Mouse (Mus musculus) embryonic facial prominence, embryonic 13.5 days (tissue): ENCODE data around the gene AC124108.1. TPM values are rescaled to one million over a fixed set of nuclear protein-coding genes. Genes with fewer than 3 reads are reported as not detected.

Experiments
- ATAC-seq: fragments of 200-750 bp; cut with Nextera tagmentation; 2 replicates; pipeline ENCODE4 v1.8.0; 2017; ENCODE audit warnings: low read depth; ENCODE audit not compliant: insufficient number of reproducible peaks, insufficient read depth, low FRiP score, low TSS enrichment
- H3K27ac ChIP-seq: fragments of 300-500 bp; sonication (generic); 2 replicates; pipeline ENCODE4 v1.5.1; 2015; ENCODE audit warnings: moderate library complexity, mild to moderate bottlenecking, inconsistent platforms
- H3K27me3 ChIP-seq: fragments of 300-500 bp; sonication (generic); 2 replicates; pipeline ENCODE4 v1.6.1; 2015; ENCODE audit warnings: mild to moderate bottlenecking, inconsistent platforms
- H3K36me3 ChIP-seq: fragments of 300-500 bp; sonication (generic); 2 replicates; pipeline ENCODE4 v1.6.1; 2015; ENCODE audit warnings: mild to moderate bottlenecking, inconsistent platforms
- H3K4me1 ChIP-seq: fragments of 300-500 bp; sonication (generic); 2 replicates; pipeline ENCODE4 v1.6.1; 2015; ENCODE audit warnings: inconsistent platforms
- H3K4me2 ChIP-seq: fragments of 300-500 bp; sonication (generic); 2 replicates; pipeline ENCODE4 v1.6.1; 2015; ENCODE audit warnings: moderate library complexity, mild to moderate bottlenecking, inconsistent platforms
- H3K4me3 ChIP-seq: fragments of 300-500 bp; sonication (generic); 2 replicates; pipeline ENCODE4 v1.5.1; 2015; ENCODE audit warnings: mild to moderate bottlenecking, inconsistent platforms
- H3K9ac ChIP-seq: fragments of 300-500 bp; sonication (generic); 2 replicates; pipeline ENCODE4 v1.6.1; 2015; ENCODE audit warnings: mild to moderate bottlenecking, inconsistent platforms
- H3K9me3 ChIP-seq: fragments of 300-500 bp; sonication (generic); 2 replicates; pipeline ENCODE4 v1.6.1; 2016; ENCODE audit warnings: inconsistent platforms
- WGBS: fragments of 180-500 bp; shearing (Covaris S2); methylation state at CpG from one replicate; pipeline ENCODE4 v1.1.7; 2015; ENCODE audit warnings: mixed read lengths; 5-methylcytosine and 5-hydroxymethylcytosine counted together
- polyA plus RNA-seq: library from polyadenylated mRNA; unstranded; fragments of >200 nt; fragmentation: Nextera tagmentation; extraction: Ambion mirVana; gene quantifications from 2 replicates; pipeline ENCODE4 v1.2.1, GENCODE M21; 2015

AC124108.1 gene
- polyA plus RNA-seq, 1 experiment from 2014 or later: 0.34 TPM

DNA sequence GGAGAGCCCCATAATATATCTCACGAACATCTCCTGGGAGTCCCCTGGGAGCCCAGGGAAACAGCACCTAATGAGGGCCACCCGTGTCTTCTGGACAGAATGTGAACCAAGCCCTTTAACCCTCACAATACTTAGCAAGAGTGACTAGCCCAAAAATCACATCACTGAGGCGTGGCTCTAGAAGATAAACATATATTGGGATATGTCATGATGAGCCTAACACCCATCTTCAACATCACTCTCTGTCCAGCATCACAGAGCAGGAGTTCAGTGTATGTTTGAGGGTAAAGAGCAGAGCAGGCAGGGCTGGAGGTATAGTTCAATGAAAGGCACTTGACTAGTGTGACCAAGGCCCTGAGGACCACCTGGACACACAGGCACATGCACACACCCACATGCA, 38.4 kb downstream of the AC124108.1 start, which contains the start of gene Gm10188:
TSS of gene Gm10188 (minus strand) at position 101 of the 400 bp plus-strand sequence.
- Histone ChIP-seq H3K4me3 (no peak within 1 kb of the TSS), H3K9me3 (no peaks in the 10 kb centered on the region), H3K36me3 (no peaks in the 10 kb centered on the region), H3K27ac (no peak within 1 kb of the TSS), H3K27me3 (peaks cover 8% of the 10 kb centered on the region; the same call in 1 of the 2 replicates), H3K4me2 (no peak within 1 kb of the TSS), H3K9ac (no peak within 1 kb of the TSS), H3K4me1 (no peaks in the 10 kb centered on the region)
- ATAC-seq: no peak
- 78% methylated on average over 3 of the region's 3 CpGs for WGBS

DNA sequence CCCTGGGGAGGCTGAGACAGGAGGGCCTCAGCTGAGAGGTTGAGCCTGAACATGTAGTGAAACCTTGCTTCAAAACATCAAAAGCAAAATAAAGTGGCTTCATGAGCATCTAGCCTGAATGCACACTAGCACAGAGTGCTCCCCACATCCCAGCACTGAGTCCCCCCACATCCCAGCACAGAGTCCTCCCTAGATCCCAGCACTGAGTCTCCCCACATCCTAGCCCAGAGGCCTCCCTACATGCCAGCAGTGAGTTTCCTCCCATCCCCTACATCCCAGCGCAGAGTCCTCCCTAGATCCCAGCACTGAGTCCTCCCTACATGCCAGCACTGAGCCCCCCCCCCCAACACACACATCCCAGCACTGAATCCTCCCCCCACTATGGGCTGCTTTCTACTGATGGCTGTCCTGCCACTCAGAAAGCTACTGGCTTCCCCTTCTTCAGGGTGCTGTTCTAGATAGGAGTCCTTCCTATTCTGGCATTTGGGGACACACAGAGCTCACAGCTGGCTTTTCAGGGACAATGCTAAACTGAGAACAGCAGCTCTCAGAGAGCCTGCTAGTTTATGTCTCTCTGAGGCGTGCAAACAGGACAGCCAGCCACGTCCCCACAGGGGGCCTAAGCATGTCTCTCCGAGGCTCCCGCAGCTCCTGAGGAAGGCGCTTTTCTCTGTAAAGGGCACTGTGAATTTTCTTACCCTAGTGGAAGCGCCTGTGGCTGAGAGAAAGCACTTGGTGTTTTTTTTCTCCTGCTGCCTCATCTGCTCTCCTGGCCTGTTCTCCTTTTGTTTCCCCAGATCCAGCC, 40.4 kb downstream of the AC124108.1 start:
- no peak overlapping the region for H3K4me3 ChIP-seq
- no peaks in the 10 kb centered on the region for H3K4me1 ChIP-seq
- whole genome bisulfite sequencing: 31% methylated on average over 7 of the region's 7 CpGs
- no peaks in the 10 kb centered on the region for H3K36me3 ChIP-seq
- H3K9ac ChIP-seq: 0 out of 2 replicates have a peak overlapping the region, but pooled peaks have one; percentile 21
- H3K4me2 ChIP-seq: no peak overlapping the region
- ATAC-seq: no peak
- peaks cover 21% of the 10 kb centered on the region for H3K27me3 ChIP-seq
- no peaks in the 10 kb centered on the region for H3K9me3 ChIP-seq
- no peak overlapping the region for H3K27ac ChIP-seq

- Histone ChIP-seq H3K36me3 (no peaks in the 10 kb centered on the region), H3K9me3 (no peaks in the 10 kb centered on the region), H3K27me3 (peaks cover 24% of the 10 kb centered on the region), H3K27ac (no peak overlapping the region), H3K4me2 (no peak overlapping the region), H3K9ac (no peak overlapping the region), H3K4me3 (no peak overlapping the region), H3K4me1 (no peaks in the 10 kb centered on the region)
- WGBS: 20% methylated on average over 12 of the region's 12 CpGs
- no peak for ATAC-seq
These were observed 42.3 kb downstream of the AC124108.1 start for GRCm38 (mm10) chr1:132233566-132233965.

- no peak overlapping the region for H3K9ac ChIP-seq
- H3K9me3 ChIP-seq: no peaks in the 10 kb centered on the region
- H3K27ac ChIP-seq: no peak overlapping the region
- no peak overlapping the region for H3K4me3 ChIP-seq
- H3K36me3 ChIP-seq: no peaks in the 10 kb centered on the region
- ATAC-seq: no peak
- H3K4me2 ChIP-seq: no peak overlapping the region
- no peaks in the 10 kb centered on the region for H3K4me1 ChIP-seq
- peaks cover 24% of the 10 kb centered on the region for H3K27me3 ChIP-seq
- WGBS: 70% methylated on average over 9 of the region's 9 CpGs
These were observed 43.6 kb downstream of the AC124108.1 start for GRCm38 (mm10) chr1:132234757-132235273.

- no peak overlapping the region for H3K4me3 ChIP-seq
These were observed 46.4 kb downstream of the AC124108.1 start for GRCm38 (mm10) chr1:132237585-132238159.

DNA sequence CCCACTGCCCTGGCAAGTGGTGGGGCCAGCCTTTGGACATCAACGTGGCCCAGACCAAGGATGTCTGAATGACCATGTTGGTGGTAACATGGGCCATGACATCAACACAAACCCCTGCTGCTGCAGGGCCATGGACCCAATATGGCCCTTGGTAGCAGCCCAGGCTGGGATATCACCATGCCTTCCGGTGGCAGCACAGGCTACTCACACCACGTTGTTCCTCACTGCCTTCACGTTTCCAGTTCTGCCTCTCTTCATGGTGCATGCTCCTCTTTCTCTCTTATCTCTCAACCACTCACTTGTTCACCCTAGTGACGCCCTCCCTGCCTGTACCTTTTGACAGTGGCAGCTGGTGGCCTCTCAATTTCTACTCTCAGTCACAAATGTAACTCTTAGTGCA, 53.8 kb downstream of the AC124108.1 start:
- 76% methylated on average over 5 of the region's 5 CpGs for WGBS
- no peak for ATAC-seq
- H3K4me1 ChIP-seq: no peaks in the 10 kb centered on the region

More at GRCm38 (mm10) chr1:132237585-132238159, 46.4 kb downstream of the AC124108.1 start:
- Histone ChIP-seq H3K36me3 (no peaks in the 10 kb centered on the region), H3K4me2 (no peak overlapping the region), H3K9ac (no peak overlapping the region), H3K9me3 (no peaks in the 10 kb centered on the region), H3K27ac (no peak overlapping the region), H3K27me3 (peaks cover 27% of the 10 kb centered on the region), H3K4me1 (no peaks in the 10 kb centered on the region)
- ATAC-seq: no peak
- 20% methylated on average over 6 of the region's 6 CpGs for WGBS

GRCm38 (mm10) chr1:132246137-132246536, 54.9 kb downstream of the AC124108.1 start:
- no peak overlapping the region for H3K27ac ChIP-seq
- H3K27me3 ChIP-seq: 0 out of 2 replicates have a peak, but pooled peaks cover 2% of the 10 kb centered on the region
- H3K9me3 ChIP-seq: no peaks in the 10 kb centered on the region
- H3K4me3 ChIP-seq: no peak overlapping the region
- H3K4me1 ChIP-seq: no peaks in the 10 kb centered on the region
- 57% methylated on average over 6 of the region's 6 CpGs for WGBS
- no peaks in the 10 kb centered on the region for H3K36me3 ChIP-seq
- no peak for ATAC-seq
- no peak overlapping the region for H3K9ac ChIP-seq
- no peak overlapping the region for H3K4me2 ChIP-seq

More for the DNA sequence above, 53.8 kb downstream of the AC124108.1 start:
- Histone ChIP-seq H3K9ac (no peak overlapping the region), H3K27ac (no peak overlapping the region), H3K27me3 (0 out of 2 replicates have a peak, but pooled peaks cover 3% of the 10 kb centered on the region), H3K4me3 (no peak overlapping the region), H3K36me3 (no peaks in the 10 kb centered on the region), H3K4me2 (no peak overlapping the region), H3K9me3 (no peaks in the 10 kb centered on the region)

DNA sequence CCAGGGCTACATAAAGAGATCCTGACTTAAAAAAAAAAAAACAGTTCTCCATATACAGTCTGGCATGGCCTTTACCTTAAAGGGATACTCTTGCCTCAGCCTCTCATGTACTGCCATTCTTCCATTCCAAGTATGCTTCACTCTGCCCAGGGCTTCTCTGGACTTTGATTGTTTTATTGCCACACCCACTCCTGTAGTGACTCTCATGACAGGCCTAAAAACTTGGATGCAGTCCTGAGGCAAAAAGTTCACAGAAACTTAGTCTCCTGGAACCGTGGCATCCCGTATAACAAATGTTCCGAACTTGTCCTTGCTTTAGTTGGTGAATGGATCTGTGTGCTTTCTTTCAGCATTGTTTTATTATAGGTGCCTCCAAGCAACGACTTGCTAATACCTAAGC, 55.4 kb downstream of the AC124108.1 start:
- Histone ChIP-seq H3K4me1 (no peaks in the 10 kb centered on the region), H3K4me2 (no peak overlapping the region), H3K27ac (no peak overlapping the region), H3K9ac (no peak overlapping the region), H3K27me3 (no peaks in the 10 kb centered on the region), H3K9me3 (no peaks in the 10 kb centered on the region), H3K4me3 (no peak overlapping the region), H3K36me3 (no peaks in the 10 kb centered on the region)
- ATAC-seq: no peak
- 88% methylated on average over 4 of the region's 4 CpGs for WGBS

DNA sequence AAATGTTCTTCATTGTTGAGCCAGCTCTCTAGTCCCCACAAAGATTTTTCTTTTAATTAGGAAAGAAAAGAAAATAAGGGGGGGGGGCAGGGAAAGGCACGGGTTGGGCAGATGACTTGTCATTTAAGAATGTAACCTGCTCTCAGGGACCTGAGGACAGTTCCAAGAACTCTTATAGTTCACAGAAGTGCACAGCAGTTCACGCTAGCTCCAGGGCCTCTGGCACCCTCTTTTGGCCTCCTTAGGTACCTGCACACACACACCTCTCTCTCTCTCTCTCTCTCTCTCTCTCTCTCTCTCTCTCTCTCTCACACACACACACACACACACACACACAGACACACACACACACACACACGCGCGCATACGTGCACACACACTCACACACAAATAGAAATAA, 63.2 kb downstream of the AC124108.1 start:
- ATAC-seq: no peak

More for the DNA sequence above, 63.2 kb downstream of the AC124108.1 start:
- Histone ChIP-seq H3K9ac (no peak overlapping the region), H3K4me2 (no peak overlapping the region), H3K27ac (no peak overlapping the region), H3K9me3 (no peaks in the 10 kb centered on the region), H3K4me1 (no peaks in the 10 kb centered on the region), H3K4me3 (no peak overlapping the region), H3K27me3 (no peaks in the 10 kb centered on the region), H3K36me3 (no peaks in the 10 kb centered on the region)
- WGBS: 87% methylated on average over 6 of the region's 6 CpGs
